Mouse (Mus musculus) G1E (cell line): ENCODE measurements around the gene Fbxl4. TPM values are rescaled to one million over a fixed set of nuclear protein-coding genes. Genes with fewer than 3 reads are reported as not detected.

Experiments
- ATAC-seq: 2 replicates; pipeline ENCODE4 v1.8.0; 2016; ENCODE audit warnings: mild to moderate bottlenecking; ENCODE audit not compliant: insufficient number of reproducible peaks, poor library complexity, low FRiP score, severe bottlenecking; ENCODE audit errors: extremely low read depth
- DNase-seq: peaks from one replicate; pipeline ENCODE4 v3.0.0; 2012; ENCODE audit warnings: low spot score
- H3K27me3 ChIP-seq: 2 replicates; pipeline ENCODE4 v1.6.1; 2012; ENCODE audit warnings: mild to moderate bottlenecking, low read length, inconsistent platforms; ENCODE audit not compliant: insufficient read depth
- H3K36me3 ChIP-seq: replicated peaks from 2 replicates; pipeline ENCODE3; 2012; ENCODE audit warnings: mild to moderate bottlenecking, inconsistent platforms
- H3K4me1 ChIP-seq: 2 replicates; pipeline ENCODE4 v1.6.1; 2012; ENCODE audit warnings: low read depth, low read length, inconsistent platforms, mixed read lengths; ENCODE audit not compliant: insufficient read depth
- H3K4me3 ChIP-seq: 2 replicates; pipeline ENCODE4 v1.5.1; 2012; ENCODE audit warnings: low read depth, mild to moderate bottlenecking, inconsistent platforms, low read length, moderate library complexity, mixed read lengths
- H3K9me3 ChIP-seq: replicated peaks from 2 replicates; pipeline ENCODE4 v1.6.1; 2012; ENCODE audit warnings: inconsistent platforms
- CTCF ChIP-seq: IDR thresholded peaks from 2 replicates; pipeline ENCODE4 v1.5.1; 2012; ENCODE audit warnings: low read depth, low read length, inconsistent platforms, mixed read lengths
- GATA1 ChIP-seq: IDR thresholded peaks from 2 replicates; pipeline ENCODE4 v1.6.1; 2012; ENCODE audit warnings: borderline replicate concordance, low read length, inconsistent platforms, mixed read lengths
- GATA2 ChIP-seq: IDR thresholded peaks from 2 replicates; pipeline ENCODE4 v1.6.1; 2012; ENCODE audit warnings: low read depth, low read length, inconsistent platforms, borderline replicate concordance
- POLR2AphosphoS5 ChIP-seq: IDR thresholded peaks from 2 replicates; pipeline ENCODE4 v1.6.1; 2012; ENCODE audit warnings: low read depth, low read length, inconsistent platforms; ENCODE audit not compliant: insufficient replicate concordance
- TAL1 ChIP-seq: conservative IDR thresholded peaks from 2 replicates; pipeline ENCODE4 v1.6.1; 2012; ENCODE audit warnings: low read depth, low read length, inconsistent platforms, mixed read lengths
- polyA plus RNA-seq: library from polyadenylated mRNA; stranded (reverse); fragments of >175 nt; gene quantifications from 2 replicates; pipeline ENCODE4 v1.2.3, GENCODE M21; 2012
- total RNA-seq, 2 experiments: library from RNA; stranded (forward) in 1 of 2; stranded (reverse) in 1 of 2; fragments of 200-1000 nt in 1 of 2; fragments of >200 nt in 1 of 2; fragmentation: Nextera tagmentation in 1 of 2; gene quantifications; 2 replicates each; pipeline ENCODE4 v1.2.3; 2014 to 2017

Gene Fbxl4
- total and polyA plus RNA-seq, 3 experiments, result 1.7 to 16.4 (median 10.3) TPM

DNA sequence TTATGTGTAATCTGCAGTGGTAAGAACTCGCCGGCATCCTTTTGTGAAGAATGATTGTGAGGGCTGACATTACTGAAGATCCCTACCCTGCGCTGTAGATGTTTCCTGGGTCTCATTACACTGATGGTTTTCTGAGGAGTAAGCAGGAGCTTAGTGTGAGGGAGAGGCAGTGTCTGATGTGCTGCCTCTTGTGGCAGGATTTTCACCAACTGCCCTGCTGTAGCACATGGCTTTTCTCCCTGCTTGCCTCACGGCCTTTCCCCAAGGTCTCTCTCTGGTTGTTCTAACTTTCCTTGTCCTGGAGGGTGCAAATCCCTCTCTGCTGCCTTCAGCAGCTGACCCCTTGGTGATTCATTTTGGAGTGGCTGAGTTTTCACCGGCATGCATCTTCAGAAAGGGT lies 10.0 kb downstream of the Fbxl4 start:
- Histone ChIP-seq H3K9me3 (no peaks in the 10 kb centered on the region), H3K27me3 (no peaks in the 10 kb centered on the region), H3K4me1 (0 out of 2 replicates have a peak, but pooled peaks cover 3% of the 10 kb centered on the region), H3K4me3 (no peak overlapping the region), H3K36me3 (peaks cover 20% of the 10 kb centered on the region)
- ATAC-seq (no peak), DNase-seq (no peak)
- TF ChIP-seq GATA1 (no peak), POLR2AphosphoS5 (no peak), TAL1 (no peak), GATA2 (no peak), CTCF (no peak)

GRCm38 (mm10) chr4:22378516-22378915 lies 21.2 kb downstream of the Fbxl4 start:
- Histone ChIP-seq H3K4me3 (no peak overlapping the region), H3K27me3 (no peaks in the 10 kb centered on the region), H3K9me3 (no peaks in the 10 kb centered on the region), H3K4me1 (0 out of 2 replicates have a peak, but pooled peaks cover 2% of the 10 kb centered on the region), H3K36me3 (peaks cover 46% of the 10 kb centered on the region)
- TF ChIP-seq POLR2AphosphoS5 (no peak), GATA1 (no peak), CTCF (no peak), GATA2 (no peak), TAL1 (no peak)
- DNase-seq (no peak), ATAC-seq (no peak)

GRCm38 (mm10) chr4:22380646-22381045 lies 23.3 kb downstream of the Fbxl4 start:
- DNase-seq (no peak), ATAC-seq (no peak)
- H3K4me3 ChIP-seq, result no peak overlapping the region
- peaks cover 55% of the 10 kb centered on the region for H3K36me3 ChIP-seq
- 0 out of 2 replicates have a peak, but pooled peaks cover 4% of the 10 kb centered on the region for H3K4me1 ChIP-seq
- TF ChIP-seq GATA1 (no peak), TAL1 (no peak), CTCF (no peak), GATA2 (no peak), POLR2AphosphoS5 (no peak)
- H3K27me3 ChIP-seq, result no peaks in the 10 kb centered on the region
- no peaks in the 10 kb centered on the region for H3K9me3 ChIP-seq

GRCm38 (mm10) chr4:22383528-22384265 lies 26.4 kb downstream of the Fbxl4 start:
- H3K4me3 ChIP-seq, result no peak overlapping the region
- TF ChIP-seq GATA1 (no peak), POLR2AphosphoS5 (no peak), TAL1 (no peak), CTCF (no peak), GATA2 (no peak)
- no peaks in the 10 kb centered on the region for H3K27me3 ChIP-seq
- H3K36me3 ChIP-seq, result peaks cover 48% of the 10 kb centered on the region
- ATAC-seq (no peak), DNase-seq (no peak)
- no peaks in the 10 kb centered on the region for H3K9me3 ChIP-seq
- 0 out of 2 replicates have a peak, but pooled peaks cover 4% of the 10 kb centered on the region for H3K4me1 ChIP-seq

- Histone ChIP-seq H3K4me3 (no peak overlapping the region), H3K4me1 (no peaks in the 10 kb centered on the region), H3K27me3 (no peaks in the 10 kb centered on the region), H3K36me3 (peaks cover 49% of the 10 kb centered on the region), H3K9me3 (no peaks in the 10 kb centered on the region)
- DNase-seq (no peak), ATAC-seq (no peak)
- no peak for TF ChIP-seq GATA2
- TF ChIP-seq GATA1, result no peak
- TF ChIP-seq POLR2AphosphoS5, result no peak
- TF ChIP-seq TAL1, result no peak
- no peak for TF ChIP-seq CTCF
These were observed 32.7 kb downstream of the Fbxl4 start for GRCm38 (mm10) chr4:22390045-22390444.

- Histone ChIP-seq H3K4me3 (no peak overlapping the region), H3K36me3 (peaks cover 54% of the 10 kb centered on the region), H3K27me3 (no peaks in the 10 kb centered on the region), H3K9me3 (no peaks in the 10 kb centered on the region), H3K4me1 (peaks cover 2% of the 10 kb centered on the region; the same call in 1 of the 2 replicates)
- TF ChIP-seq GATA2, result no peak
- no peak for TF ChIP-seq CTCF
- no peak for TF ChIP-seq GATA1
- no peak for TF ChIP-seq TAL1
- no peak for TF ChIP-seq POLR2AphosphoS5
- DNase-seq (no peak), ATAC-seq (no peak)
These were observed 35.6 kb downstream of the Fbxl4 start for GRCm38 (mm10) chr4:22392777-22393473.
